Mouse (Mus musculus) embryonic fibroblast, embryonic 13.5 days (primary cell): ENCODE measurements around the gene Itga2b.

Experiments used
- CTCF ChIP-seq: IDR thresholded peaks from 2 replicates; pipeline ENCODE4 v1.5.1; 2011; ENCODE audit warnings: mild to moderate bottlenecking, control low read depth, low read length, moderate library complexity, borderline replicate concordance; ENCODE audit not compliant: insufficient read depth
- POLR2A ChIP-seq: IDR thresholded peaks from 2 replicates; pipeline ENCODE4 v1.6.1; 2011; ENCODE audit warnings: low read depth, mild to moderate bottlenecking, control low read depth, low read length, moderate library complexity

GRCm38 (mm10) chr11:102453131-102453530 lies 16.8 kb downstream of the Itga2b start:
- TF ChIP-seq POLR2A, result no peak
- TF ChIP-seq CTCF, result no peak
